Mouse (Mus musculus): ENCODE measurements around the gene Hephl1.

Hephl1 gene

GRCm38 (mm10) chr9:15017791-15018755 lies 93.8 kb downstream of the Hephl1 start:
- no peak for DNase-seq (ENCODE audit: extremely low spot score)

- DNase-seq (ENCODE audit: extremely low spot score), result peak; percentile 72
These were observed 96.5 kb downstream of the Hephl1 start for GRCm38 (mm10) chr9:15015223-15015956.

- DNase-seq (ENCODE audit: extremely low spot score), result no peak
These were observed 104.3 kb downstream of the Hephl1 start for GRCm38 (mm10) chr9:15007566-15007965.

- DNase-seq (ENCODE audit: extremely low spot score), result no peak
These were observed 107.6 kb downstream of the Hephl1 start for GRCm38 (mm10) chr9:15004298-15004685.

GRCm38 (mm10) chr9:15003676-15004297 lies 108.1 kb downstream of the Hephl1 start:
- DNase-seq (ENCODE audit: extremely low spot score), result peak; percentile 70

- DNase-seq (ENCODE audit: extremely low spot score), result peak; percentile 27
These were observed 108.8 kb downstream of the Hephl1 start for GRCm38 (mm10) chr9:15002995-15003613.
